Mouse (Mus musculus) embryonic facial prominence, embryonic 11.5 days (tissue): ENCODE results near the gene Ubr7. TPM values are rescaled to one million over a fixed set of nuclear protein-coding genes. Genes with fewer than 3 reads are reported as not detected.

Experiments used
- ATAC-seq: fragments of 200-750 bp; cut with Nextera tagmentation; replicated peaks from 2 replicates; pipeline ENCODE4 v1.8.0; 2017; ENCODE audit warnings: low read depth; ENCODE audit not compliant: insufficient number of reproducible peaks, low FRiP score, low TSS enrichment
- DNase-seq: peaks from one replicate; pipeline ENCODE4 v3.0.0-alpha.2; 2015; ENCODE audit warnings: low spot score
- H3K27ac ChIP-seq: fragments of 300-500 bp; sonication (generic); replicated peaks from 2 replicates; pipeline ENCODE4 v1.5.1; 2014; ENCODE audit warnings: mild to moderate bottlenecking, low read depth, low read length, control low read depth
- H3K27me3 ChIP-seq: fragments of 300-500 bp; sonication (generic); 2 replicates; pipeline ENCODE4 v1.6.1; 2014; ENCODE audit warnings: mild to moderate bottlenecking, low read length, moderate library complexity, mixed read lengths; ENCODE audit not compliant: control insufficient read depth, insufficient read depth
- H3K36me3 ChIP-seq: fragments of 300-500 bp; sonication (generic); replicated peaks from 2 replicates; pipeline ENCODE4 v1.6.1; 2014; ENCODE audit warnings: low read depth, mild to moderate bottlenecking, low read length, moderate library complexity, mixed read lengths; ENCODE audit not compliant: control insufficient read depth, insufficient read depth
- H3K4me1 ChIP-seq: fragments of 300-500 bp; sonication (generic); 2 replicates; pipeline ENCODE4 v1.6.1; 2014; ENCODE audit warnings: low read length, mixed read lengths; ENCODE audit not compliant: control insufficient read depth, insufficient read depth
- H3K4me2 ChIP-seq: fragments of 300-500 bp; sonication (generic); 2 replicates; pipeline ENCODE4 v1.6.1; 2014; ENCODE audit warnings: low read depth, mild to moderate bottlenecking, control low read depth, low read length, moderate library complexity
- H3K4me3 ChIP-seq: fragments of 300-500 bp; sonication (generic); 2 replicates; pipeline ENCODE4 v1.5.1; 2014; ENCODE audit warnings: low read depth, low read length, control low read depth
- H3K9ac ChIP-seq: fragments of 300-500 bp; sonication (generic); replicated peaks from 2 replicates; pipeline ENCODE4 v1.6.1; 2014; ENCODE audit warnings: mild to moderate bottlenecking, control low read depth, low read length
- H3K9me3 ChIP-seq: fragments of 300-500 bp; sonication (generic); replicated peaks from 2 replicates; pipeline ENCODE4 v1.6.1; 2016; ENCODE audit warnings: mild to moderate bottlenecking, low read length, inconsistent platforms, mixed read lengths; ENCODE audit not compliant: control insufficient read depth
- WGBS: fragments of 180-500 bp; shearing (Covaris S2); extraction: QIAGEN DNeasy Blood & Tissue Kit; methylation state at CpG from one replicate; pipeline ENCODE4 v1.1.7; 2014; 5-methylcytosine and 5-hydroxymethylcytosine counted together
- polyA plus RNA-seq: library from polyadenylated mRNA; unstranded; fragments of >200 nt; fragmentation: Nextera tagmentation; extraction: Ambion mirVana; gene quantifications from 2 replicates; pipeline ENCODE4 v1.2.1, GENCODE M21; 2014

Ubr7 gene
- polyA plus RNA-seq, 1 experiment from 2014 or later, result 68.1 TPM

DNA sequence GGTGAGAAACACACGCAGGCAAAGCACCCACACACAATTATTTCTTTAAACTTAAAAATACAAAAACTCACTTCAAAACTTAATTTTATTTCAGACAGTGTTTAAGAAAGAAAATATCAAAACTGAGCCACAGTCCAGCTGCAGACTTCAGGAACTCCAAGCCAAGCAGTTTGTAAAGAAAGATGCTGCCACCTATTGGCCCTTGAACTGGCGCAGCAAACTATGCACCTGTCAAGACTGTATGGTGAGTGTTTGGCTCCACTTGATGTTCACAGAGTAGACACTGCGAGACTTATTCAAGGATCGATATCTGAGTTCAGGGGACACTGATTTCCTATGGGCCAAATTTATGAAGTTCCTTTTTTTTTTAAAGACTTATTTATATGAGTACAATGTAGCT, 11.2 kb downstream of the Ubr7 start:
- no peak for ATAC-seq
- Histone ChIP-seq H3K9me3 (no peaks in the 10 kb centered on the region), H3K4me3 (no peak overlapping the region), H3K27me3 (no peaks in the 10 kb centered on the region), H3K4me1 (no peaks in the 10 kb centered on the region), H3K4me2 (no peak overlapping the region), H3K27ac (no peak overlapping the region), H3K9ac (no peak overlapping the region), H3K36me3 (peaks cover 25% of the 10 kb centered on the region)
- no peak for DNase-seq
- 92% methylated on average over 4 of the region's 4 CpGs for WGBS

DNA sequence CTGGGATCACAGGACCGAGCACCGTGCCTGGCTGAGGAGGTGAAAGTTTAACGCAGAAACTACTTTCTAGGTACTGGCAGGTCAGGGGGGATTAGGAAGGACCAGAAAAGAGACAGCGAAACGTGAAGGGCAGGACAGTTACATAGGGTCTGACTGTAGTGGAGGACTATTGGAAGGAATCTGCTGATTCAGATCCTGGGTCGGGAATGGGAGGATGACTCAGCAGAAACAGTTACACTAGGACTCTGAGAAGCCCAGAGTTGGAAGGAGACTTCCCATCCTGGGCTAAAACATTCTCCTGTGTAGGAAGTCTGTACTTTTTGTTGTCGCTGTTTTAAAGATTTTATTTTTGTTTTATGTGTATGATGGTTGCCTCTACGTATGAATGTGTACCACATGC, 13.8 kb downstream of the Ubr7 start:
- Histone ChIP-seq H3K9ac (no peak overlapping the region), H3K27me3 (no peaks in the 10 kb centered on the region), H3K4me2 (no peak overlapping the region), H3K4me1 (no peaks in the 10 kb centered on the region), H3K36me3 (peaks cover 25% of the 10 kb centered on the region), H3K27ac (no peak overlapping the region), H3K4me3 (no peak overlapping the region), H3K9me3 (no peaks in the 10 kb centered on the region)
- DNase-seq (no peak), ATAC-seq (no peak)
- 95% methylated on average over 8 of the region's 8 CpGs for WGBS

DNA sequence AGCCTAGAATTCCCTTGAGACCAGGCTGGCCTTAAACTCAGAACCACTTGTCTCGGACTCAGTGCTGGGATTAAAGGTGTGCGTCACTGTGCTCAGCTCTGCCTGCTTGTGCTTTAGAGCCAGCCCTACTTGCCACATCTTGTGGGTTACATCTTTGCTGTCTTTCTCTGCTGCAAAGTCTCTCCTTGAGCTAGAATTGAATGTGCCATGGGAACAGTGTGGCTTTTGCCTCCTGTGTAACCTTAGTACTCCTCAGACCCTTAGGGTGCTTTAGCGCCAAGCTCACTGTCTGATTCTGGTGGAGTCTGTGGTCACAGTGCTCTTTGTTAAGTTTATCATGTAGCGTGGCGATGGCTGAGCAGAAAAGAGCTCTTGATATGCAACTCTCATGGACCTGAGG, 14.9 kb downstream of the Ubr7 start:
- H3K4me2 ChIP-seq, result no peak overlapping the region
- no peaks in the 10 kb centered on the region for H3K4me1 ChIP-seq
- no peak overlapping the region for H3K9ac ChIP-seq
- DNase-seq, result no peak
- no peak overlapping the region for H3K27ac ChIP-seq
- no peak for ATAC-seq
- WGBS, result 91% methylated on average over 5 of the region's 5 CpGs
- no peaks in the 10 kb centered on the region for H3K9me3 ChIP-seq
- H3K36me3 ChIP-seq, result peaks cover 25% of the 10 kb centered on the region
- no peaks in the 10 kb centered on the region for H3K27me3 ChIP-seq
- H3K4me3 ChIP-seq, result no peak overlapping the region

DNA sequence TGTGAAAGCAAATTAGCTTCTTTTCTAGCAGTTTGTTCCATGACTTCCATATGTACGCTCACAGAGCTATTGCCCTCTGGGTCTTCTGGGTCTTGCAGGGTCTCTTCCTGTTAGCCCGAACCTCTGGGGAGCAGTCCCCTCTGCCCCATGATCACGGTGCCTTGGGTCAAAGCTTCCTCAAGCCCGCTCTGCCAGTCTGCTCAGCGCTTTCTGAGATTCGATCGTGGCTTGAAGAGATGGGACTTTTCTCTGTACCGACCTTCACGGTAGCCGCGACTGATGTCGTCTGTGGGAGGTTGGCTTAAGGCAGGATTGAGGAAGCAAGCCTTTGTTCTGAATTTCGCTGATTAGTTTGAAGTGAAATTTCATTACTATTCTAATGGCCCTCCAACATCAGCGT, 18.3 kb downstream of the Ubr7 start:
- WGBS, result 93% methylated on average over 14 of the region's 14 CpGs
- H3K27ac ChIP-seq, result no peak overlapping the region
- ATAC-seq, result no peak
- H3K9ac ChIP-seq, result no peak overlapping the region
- H3K4me3 ChIP-seq, result no peak overlapping the region
- peaks cover 10% of the 10 kb centered on the region for H3K36me3 ChIP-seq
- DNase-seq, result no peak
- H3K4me1 ChIP-seq, result no peaks in the 10 kb centered on the region
- H3K9me3 ChIP-seq, result no peaks in the 10 kb centered on the region
- no peak overlapping the region for H3K4me2 ChIP-seq
- no peaks in the 10 kb centered on the region for H3K27me3 ChIP-seq

DNA sequence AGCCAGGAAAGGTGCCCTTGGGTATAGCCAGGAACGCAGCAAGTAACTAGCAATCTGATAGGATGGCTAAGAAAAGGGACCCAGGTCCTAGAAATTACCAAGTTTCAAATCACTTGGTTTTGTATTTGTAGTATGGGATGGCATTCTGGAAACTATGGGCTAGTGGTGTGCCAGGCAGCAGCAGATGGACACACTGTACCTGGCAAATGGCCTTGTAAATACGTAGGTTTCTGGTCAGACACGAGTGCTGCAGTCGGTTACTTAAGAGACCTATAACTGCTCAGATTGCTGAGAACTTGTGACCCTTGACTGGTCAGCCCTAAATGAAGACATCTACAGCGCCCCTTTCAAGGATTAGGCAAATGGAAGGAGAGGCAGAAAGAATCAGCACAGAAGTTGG, 20.4 kb downstream of the Ubr7 start:
- Histone ChIP-seq H3K4me3 (no peak overlapping the region), H3K27me3 (no peaks in the 10 kb centered on the region), H3K36me3 (no peaks in the 10 kb centered on the region; the same call in 1 of the 2 replicates), H3K9me3 (no peaks in the 10 kb centered on the region), H3K4me1 (no peaks in the 10 kb centered on the region), H3K9ac (no peak overlapping the region), H3K27ac (no peak overlapping the region), H3K4me2 (no peak overlapping the region)
- 84% methylated on average over 5 of the region's 5 CpGs for WGBS
- DNase-seq, result no peak
- ATAC-seq, result no peak

DNA sequence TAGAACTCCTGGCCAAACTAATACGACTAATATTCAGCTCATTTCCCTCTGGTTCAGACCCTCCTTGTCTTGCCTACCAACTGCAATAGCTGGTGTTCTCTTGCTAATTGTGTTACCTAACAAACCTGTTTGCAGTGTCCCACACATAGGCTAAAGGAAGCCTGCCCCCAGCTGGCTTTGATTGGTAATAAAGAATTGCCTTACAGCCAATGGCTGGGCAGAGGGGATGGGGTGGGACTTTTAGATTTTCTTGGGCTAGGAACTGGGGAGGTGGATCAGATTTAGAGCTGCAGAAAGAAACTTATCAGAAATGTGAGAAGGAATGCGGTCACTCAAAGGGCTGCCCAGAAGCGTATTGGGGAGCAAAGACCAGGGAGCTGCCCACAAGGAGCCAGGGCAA, 21.7 kb downstream of the Ubr7 start:
- 0 out of 2 replicates have a peak, but pooled peaks have one; percentile 44 for ATAC-seq
- Histone ChIP-seq H3K9me3 (no peaks in the 10 kb centered on the region), H3K27ac (no peak overlapping the region), H3K9ac (no peak overlapping the region), H3K4me2 (no peak overlapping the region), H3K4me3 (no peak overlapping the region), H3K36me3 (no peaks in the 10 kb centered on the region), H3K4me1 (no peaks in the 10 kb centered on the region), H3K27me3 (no peaks in the 10 kb centered on the region)
- peak; percentile 39 for DNase-seq
- 56% methylated on average over 3 of the region's 3 CpGs for WGBS

DNA sequence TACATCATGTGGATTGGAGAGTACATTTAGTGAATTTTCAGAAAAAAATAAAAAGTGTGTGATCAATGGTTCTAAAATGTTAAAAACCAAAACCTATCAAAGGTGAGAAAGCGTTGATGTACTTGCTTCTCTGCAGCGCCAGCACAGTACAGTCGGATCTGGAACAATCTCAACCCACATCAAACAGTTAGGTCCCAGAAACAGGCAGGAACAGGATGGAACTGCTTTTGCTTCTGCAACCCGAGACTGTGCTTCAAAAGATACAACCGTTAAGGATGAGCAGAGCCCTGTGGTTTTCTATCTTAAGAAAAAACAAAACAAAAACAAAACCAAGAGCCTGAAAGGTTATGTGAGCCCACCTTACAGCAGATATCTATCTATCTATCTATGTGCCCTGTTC, 25.1 kb downstream of the Ubr7 start:
- Histone ChIP-seq H3K4me1 (no peaks in the 10 kb centered on the region), H3K9ac (no peak overlapping the region), H3K27ac (no peak overlapping the region), H3K27me3 (no peaks in the 10 kb centered on the region), H3K4me2 (no peak overlapping the region), H3K9me3 (no peaks in the 10 kb centered on the region), H3K4me3 (no peak overlapping the region), H3K36me3 (0 out of 2 replicates have a peak, but pooled peaks cover 3% of the 10 kb centered on the region)
- WGBS, result 92% methylated on average over 5 of the region's 5 CpGs
- ATAC-seq (no peak), DNase-seq (no peak)

DNA sequence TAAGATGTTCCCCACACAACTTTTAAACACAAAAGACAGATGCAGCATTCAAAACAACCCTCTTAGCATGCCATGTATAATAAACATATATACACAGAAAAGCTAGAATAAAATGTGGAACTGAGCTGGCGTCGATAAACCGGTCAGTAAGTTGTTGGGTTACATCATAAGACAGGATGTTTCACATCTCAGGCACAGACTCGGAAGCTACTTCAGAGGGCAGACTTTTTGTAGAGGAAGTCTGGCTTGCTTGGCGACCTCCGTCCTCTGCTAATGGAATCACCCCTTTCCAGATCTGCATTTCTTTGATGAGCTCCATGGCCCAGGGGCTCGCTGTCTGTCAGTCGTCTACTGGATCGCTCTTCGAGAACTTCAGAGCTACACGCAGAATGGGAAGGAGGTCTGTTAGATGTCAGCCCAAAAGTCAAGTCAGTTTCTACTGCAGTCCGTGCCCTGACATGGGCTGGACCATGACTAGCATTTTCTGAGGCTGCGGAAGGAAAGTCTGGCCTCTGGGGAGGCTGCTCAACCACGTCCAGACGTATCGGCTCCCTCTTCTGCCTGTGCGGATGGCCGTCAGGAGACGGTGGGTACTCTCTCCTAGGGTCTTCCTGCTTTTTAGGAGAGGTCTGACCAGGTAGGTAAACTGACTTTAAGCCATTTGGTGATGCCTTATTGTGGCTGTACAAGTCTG, 27.3 kb downstream of the Ubr7 start:
- H3K9me3 ChIP-seq, result no peaks in the 10 kb centered on the region
- no peak for DNase-seq
- no peak for ATAC-seq
- 0 out of 2 replicates have a peak, but pooled peaks cover 3% of the 10 kb centered on the region for H3K36me3 ChIP-seq
- H3K9ac ChIP-seq, result no peak overlapping the region
- H3K27ac ChIP-seq, result no peak overlapping the region
- H3K4me2 ChIP-seq, result no peak overlapping the region
- WGBS, result 84% methylated on average over 19 of the region's 19 CpGs
- no peak overlapping the region for H3K4me3 ChIP-seq
- H3K27me3 ChIP-seq, result no peaks in the 10 kb centered on the region
- no peaks in the 10 kb centered on the region for H3K4me1 ChIP-seq
